Mouse (Mus musculus) stomach, embryonic 15.5 days (tissue): ENCODE measurements at regions not wholly inside any gene's neighbourhood (a gene's known extent, or its start where the extent isn't known, plus 50 kb on each side); places are given as distances from the start of the nearest gene placed in this dataset.
A peak's percentile ranks its signal among the peaks of the same experiment; 100 is the strongest.

Source experiments
- ATAC-seq: fragments of 200-750 bp; cut with Nextera tagmentation; 2 replicates; pipeline ENCODE4 v1.8.0; 2017; ENCODE audit warnings: low read depth, moderate number of reproducible peaks, moderate TSS enrichment; ENCODE audit not compliant: insufficient read depth, low FRiP score
- H3K27ac ChIP-seq: fragments of 300-500 bp; sonication (generic); 2 replicates; pipeline ENCODE4 v1.5.1; 2015; ENCODE audit warnings: mild to moderate bottlenecking, inconsistent platforms
- H3K27me3 ChIP-seq: fragments of 300-500 bp; sonication (generic); replicated peaks from 2 replicates; pipeline ENCODE4 v1.6.1; 2015; ENCODE audit warnings: inconsistent platforms
- H3K36me3 ChIP-seq: fragments of 300-500 bp; sonication (generic); 2 replicates; pipeline ENCODE4 v1.6.1; 2015; ENCODE audit warnings: inconsistent platforms
- H3K4me1 ChIP-seq: fragments of 300-500 bp; sonication (generic); 2 replicates; pipeline ENCODE4 v1.6.1; 2015; ENCODE audit warnings: inconsistent platforms
- H3K4me2 ChIP-seq: fragments of 300-500 bp; sonication (generic); 2 replicates; pipeline ENCODE4 v1.6.1; 2015; ENCODE audit warnings: mild to moderate bottlenecking, inconsistent platforms
- H3K4me3 ChIP-seq: fragments of 300-500 bp; sonication (generic); replicated peaks from 2 replicates; pipeline ENCODE4 v1.5.1; 2015; ENCODE audit warnings: inconsistent platforms
- H3K9ac ChIP-seq: fragments of 300-500 bp; sonication (generic); 2 replicates; pipeline ENCODE4 v1.6.1; 2015; ENCODE audit warnings: inconsistent platforms
- H3K9me3 ChIP-seq: fragments of 300-500 bp; sonication (generic); 2 replicates; pipeline ENCODE4 v1.6.1; 2016; ENCODE audit warnings: inconsistent platforms
- WGBS: fragments of 180-500 bp; shearing (Covaris S2); methylation state at CpG from one replicate; pipeline ENCODE4 v1.1.7; 2015; 5-methylcytosine and 5-hydroxymethylcytosine counted together

DNA sequence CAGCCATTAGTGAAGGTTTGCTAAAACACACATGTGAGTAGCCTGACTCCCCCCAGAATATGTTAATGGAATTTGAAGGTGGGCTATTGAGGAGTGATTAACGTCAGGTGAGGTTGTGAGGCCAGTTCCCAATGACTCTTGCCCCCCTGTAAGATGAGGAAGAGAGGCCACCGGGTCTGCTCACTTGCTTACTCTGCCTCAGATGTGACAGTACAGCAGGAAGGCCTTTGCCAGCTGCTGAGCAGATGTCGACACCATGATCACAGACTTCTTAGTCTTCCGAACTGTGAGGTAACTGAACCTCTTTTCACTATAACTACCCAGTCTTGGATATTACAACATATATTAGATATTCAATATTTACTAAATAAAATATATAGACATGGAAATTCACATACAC is 127.4 kb downstream of the Kdr start:
- H3K36me3 ChIP-seq, result no peaks in the 10 kb centered on the region
- no peak overlapping the region for H3K4me3 ChIP-seq
- ATAC-seq, result no peak
- 67% methylated on average over 4 of the region's 4 CpGs for WGBS
- H3K27me3 ChIP-seq, result no peaks in the 10 kb centered on the region
- no peak overlapping the region for H3K4me2 ChIP-seq
- no peak overlapping the region for H3K9ac ChIP-seq
- H3K9me3 ChIP-seq, result no peaks in the 10 kb centered on the region
- H3K4me1 ChIP-seq, result no peaks in the 10 kb centered on the region
- H3K27ac ChIP-seq, result no peak overlapping the region

DNA sequence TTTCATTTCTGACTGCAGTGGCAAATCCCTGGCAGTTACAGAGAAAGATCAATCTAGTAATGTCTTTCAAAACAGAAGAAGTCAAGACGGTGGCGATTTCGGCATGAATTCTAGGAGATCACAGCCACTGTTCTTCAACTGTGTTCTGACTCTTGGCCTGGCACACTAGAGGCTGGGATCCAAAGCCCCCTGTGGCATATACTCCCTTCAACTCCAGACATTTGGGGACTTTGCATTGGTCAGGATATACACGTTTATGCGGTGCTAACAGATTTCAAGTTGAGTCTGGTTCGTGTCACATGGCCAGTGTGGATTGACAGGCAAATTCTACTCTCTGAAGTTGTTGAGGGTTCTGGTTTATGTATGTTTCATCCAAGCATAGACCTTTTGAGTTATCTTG is 130.3 kb downstream of the Kdr start:
- H3K9me3 ChIP-seq, result no peaks in the 10 kb centered on the region
- no peak overlapping the region for H3K4me2 ChIP-seq
- no peaks in the 10 kb centered on the region for H3K27me3 ChIP-seq
- H3K27ac ChIP-seq, result no peak overlapping the region
- 88% methylated on average over 6 of the region's 6 CpGs for WGBS
- no peaks in the 10 kb centered on the region for H3K36me3 ChIP-seq
- H3K9ac ChIP-seq, result no peak overlapping the region
- H3K4me1 ChIP-seq, result no peaks in the 10 kb centered on the region
- no peak for ATAC-seq
- H3K4me3 ChIP-seq, result no peak overlapping the region

DNA sequence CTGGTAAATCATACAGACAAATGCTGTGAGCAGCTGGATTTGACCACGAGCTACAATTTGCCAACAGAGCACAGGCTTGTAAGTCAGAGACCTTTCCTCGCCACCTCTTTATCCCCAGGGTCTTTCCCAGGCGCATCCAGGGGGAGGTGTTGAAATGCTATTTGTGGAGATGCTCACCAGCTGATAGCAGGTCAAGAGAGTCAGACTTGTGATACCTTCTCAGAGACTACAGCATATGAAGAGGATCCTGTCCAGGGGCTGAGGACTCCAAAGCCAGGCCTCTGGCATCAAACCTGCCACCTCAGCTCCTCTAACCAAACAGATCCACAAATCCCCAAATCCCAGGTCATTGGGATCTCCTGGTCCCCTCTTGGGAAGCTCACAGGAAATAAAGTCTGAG is 130.9 kb downstream of the Kdr start:
- WGBS, result 79% methylated on average over 3 of the region's 3 CpGs
- no peak for ATAC-seq
- Histone ChIP-seq H3K36me3 (no peaks in the 10 kb centered on the region), H3K27ac (no peak overlapping the region), H3K9me3 (no peaks in the 10 kb centered on the region), H3K27me3 (no peaks in the 10 kb centered on the region), H3K9ac (no peak overlapping the region), H3K4me2 (no peak overlapping the region), H3K4me3 (no peak overlapping the region), H3K4me1 (no peaks in the 10 kb centered on the region)

DNA sequence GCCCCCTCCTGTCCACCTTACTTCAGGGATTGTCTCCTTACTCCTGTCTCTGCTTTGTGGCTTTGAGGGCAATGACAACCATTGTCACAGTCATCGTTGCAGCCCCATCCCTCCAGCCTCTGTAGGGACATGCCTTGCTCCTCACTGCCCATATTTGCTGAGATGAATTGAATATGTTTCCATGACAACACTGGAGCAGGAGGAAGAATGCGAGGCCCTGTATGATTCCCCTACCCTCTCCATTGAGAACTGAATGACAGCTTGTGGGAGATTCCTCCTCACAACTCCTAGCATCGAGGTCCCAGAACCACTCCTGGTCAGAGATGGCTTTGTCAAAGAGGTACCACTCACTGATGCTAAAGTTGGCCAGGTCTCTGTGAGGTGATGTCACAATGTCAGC is 132.2 kb downstream of the Kdr start:
- WGBS, result 73% methylated on average over 3 of the region's 3 CpGs
- no peak overlapping the region for H3K4me2 ChIP-seq

DNA sequence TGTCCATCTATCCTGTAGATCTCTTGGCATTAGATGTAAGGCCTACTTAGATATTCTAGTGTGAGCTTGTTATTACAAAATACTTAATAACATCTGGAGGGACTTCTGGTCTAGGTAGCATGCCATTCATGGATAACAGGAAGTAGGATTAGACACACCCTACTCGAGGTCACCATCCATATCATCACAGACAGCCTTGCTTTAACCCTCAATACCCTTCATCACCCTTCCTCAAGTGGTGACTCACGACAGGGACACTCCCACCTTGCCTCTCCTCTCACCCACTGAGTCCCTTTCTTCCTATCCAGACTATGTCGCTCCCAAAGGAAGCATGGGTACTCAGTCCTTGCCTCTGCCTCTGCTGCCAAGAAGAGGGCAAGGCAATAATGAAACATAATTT is 134.5 kb downstream of the Kdr start:
- no peak for ATAC-seq
- Histone ChIP-seq H3K27ac (no peak overlapping the region), H3K9me3 (no peaks in the 10 kb centered on the region), H3K27me3 (no peaks in the 10 kb centered on the region), H3K4me3 (no peak overlapping the region), H3K9ac (no peak overlapping the region), H3K4me2 (no peak overlapping the region), H3K4me1 (no peaks in the 10 kb centered on the region), H3K36me3 (no peaks in the 10 kb centered on the region)
- 72% methylated on average over 3 of the region's 3 CpGs for WGBS

More for the DNA sequence above, 132.2 kb downstream of the Kdr start:
- H3K4me1 ChIP-seq, result no peaks in the 10 kb centered on the region
- no peaks in the 10 kb centered on the region for H3K9me3 ChIP-seq
- no peak overlapping the region for H3K27ac ChIP-seq
- H3K36me3 ChIP-seq, result no peaks in the 10 kb centered on the region
- no peak overlapping the region for H3K4me3 ChIP-seq
- H3K27me3 ChIP-seq, result no peaks in the 10 kb centered on the region
- no peak for ATAC-seq
- H3K9ac ChIP-seq, result no peak overlapping the region

DNA sequence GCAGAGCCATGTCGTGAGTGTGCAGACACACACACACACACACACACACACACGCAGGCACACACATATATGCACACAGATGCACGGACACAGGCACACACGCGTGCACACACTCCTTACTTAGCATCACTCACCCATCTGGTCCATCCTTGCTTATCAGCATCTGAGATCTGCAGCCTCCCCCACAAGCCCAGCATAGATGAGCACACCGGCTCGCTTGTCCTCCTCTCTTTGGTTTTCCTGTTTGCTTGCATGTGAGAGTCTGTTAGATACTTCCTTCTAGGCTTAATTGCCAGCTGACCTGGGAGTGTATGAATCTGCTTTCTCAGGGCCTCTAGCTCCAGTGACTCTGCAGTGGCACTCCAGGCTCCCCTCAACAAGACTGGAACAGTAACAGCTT is 137.8 kb downstream of the Kdr start:
- Histone ChIP-seq H3K9me3 (no peaks in the 10 kb centered on the region), H3K9ac (no peak overlapping the region), H3K36me3 (no peaks in the 10 kb centered on the region), H3K4me2 (no peak overlapping the region), H3K4me1 (peaks cover 2% of the 10 kb centered on the region; the same call in 1 of the 2 replicates), H3K27ac (no peak overlapping the region), H3K27me3 (no peaks in the 10 kb centered on the region), H3K4me3 (no peak overlapping the region)
- WGBS, result 74% methylated on average over 7 of the region's 7 CpGs
- no peak for ATAC-seq

DNA sequence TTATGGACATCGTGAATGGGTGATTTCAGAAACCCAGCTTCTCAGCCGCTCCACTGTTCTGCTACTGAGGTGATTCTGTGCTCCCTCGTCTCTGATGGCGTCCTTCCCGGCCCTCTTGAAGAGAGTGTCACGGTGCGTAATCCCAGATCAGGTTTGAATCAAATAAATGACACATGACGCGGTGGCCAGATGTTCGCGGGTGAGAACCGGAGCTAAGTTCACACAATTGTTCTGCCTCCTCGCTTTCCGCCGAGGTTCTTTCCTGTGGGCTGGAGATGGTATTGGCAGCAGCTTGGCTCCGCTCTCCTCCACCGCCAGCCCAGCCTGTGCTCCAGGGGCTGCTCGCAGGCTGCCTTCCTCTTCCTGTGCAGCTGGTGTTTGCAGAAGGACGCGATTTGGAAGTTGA is 142.7 kb downstream of the Kdr start:
- peak; percentile 57; the same call in 1 of the 2 replicates for ATAC-seq

DNA sequence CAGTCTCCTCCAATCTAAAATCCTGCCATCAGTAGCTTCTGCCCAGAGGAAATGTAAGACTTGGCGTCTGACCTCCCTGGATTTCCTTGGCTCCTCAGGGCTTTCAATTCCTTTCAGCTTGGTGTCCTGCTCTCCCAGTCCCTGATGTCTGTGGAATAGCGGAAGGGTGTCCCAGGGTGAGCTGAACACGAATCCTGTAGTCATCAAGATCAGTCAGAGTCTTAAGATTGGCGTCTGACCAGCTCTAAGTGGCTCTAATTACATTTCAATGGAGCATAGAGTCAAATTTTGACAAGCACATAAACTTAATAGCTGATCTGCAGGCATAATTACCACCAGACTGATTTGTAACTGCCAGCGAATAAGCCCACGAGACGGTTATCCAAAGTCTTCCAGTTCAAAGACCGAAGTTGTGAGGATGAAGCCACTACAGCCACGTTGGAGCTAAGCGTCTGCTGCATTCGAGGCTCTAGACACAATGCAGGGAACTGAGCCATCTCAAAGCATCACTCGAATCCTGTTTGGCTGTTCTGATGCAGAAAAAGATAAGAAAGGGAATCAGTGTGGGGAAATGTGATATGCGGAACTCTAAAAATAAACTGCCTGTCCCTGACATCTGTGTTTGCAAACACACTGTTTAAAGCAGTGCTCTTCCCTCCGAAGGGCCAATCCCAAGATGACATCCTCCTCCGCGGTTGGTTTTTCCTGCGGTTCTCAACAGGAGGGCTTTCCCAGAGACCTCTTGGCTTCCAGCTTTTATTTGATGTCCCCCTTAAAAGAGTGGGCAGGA is 143.3 kb downstream of the Kdr start:
- peak overlapping the region; percentile 13; the same call in 1 of the 2 replicates for H3K27ac ChIP-seq
- no peaks in the 10 kb centered on the region for H3K27me3 ChIP-seq
- H3K9me3 ChIP-seq, result no peaks in the 10 kb centered on the region
- H3K36me3 ChIP-seq, result no peaks in the 10 kb centered on the region
- H3K4me2 ChIP-seq, result peak overlapping the region; percentile 51
- 49% methylated on average over 17 of the region's 17 CpGs for WGBS
- peaks cover 9% of the 10 kb centered on the region for H3K4me1 ChIP-seq
- no peak overlapping the region for H3K9ac ChIP-seq
- ATAC-seq, result no peak
- peak overlapping the region; percentile 23 for H3K4me3 ChIP-seq

More for the DNA sequence above, 142.7 kb downstream of the Kdr start:
- Histone ChIP-seq H3K4me3 (peak overlapping the region; percentile 23), H3K27me3 (no peaks in the 10 kb centered on the region), H3K36me3 (no peaks in the 10 kb centered on the region), H3K4me1 (peaks cover 4% of the 10 kb centered on the region; the same call in 1 of the 2 replicates), H3K4me2 (peak overlapping the region; percentile 51), H3K9ac (no peak overlapping the region), H3K27ac (peak overlapping the region; percentile 13; the same call in 1 of the 2 replicates), H3K9me3 (no peaks in the 10 kb centered on the region)
- WGBS, result 28% methylated on average over 20 of the region's 20 CpGs

DNA sequence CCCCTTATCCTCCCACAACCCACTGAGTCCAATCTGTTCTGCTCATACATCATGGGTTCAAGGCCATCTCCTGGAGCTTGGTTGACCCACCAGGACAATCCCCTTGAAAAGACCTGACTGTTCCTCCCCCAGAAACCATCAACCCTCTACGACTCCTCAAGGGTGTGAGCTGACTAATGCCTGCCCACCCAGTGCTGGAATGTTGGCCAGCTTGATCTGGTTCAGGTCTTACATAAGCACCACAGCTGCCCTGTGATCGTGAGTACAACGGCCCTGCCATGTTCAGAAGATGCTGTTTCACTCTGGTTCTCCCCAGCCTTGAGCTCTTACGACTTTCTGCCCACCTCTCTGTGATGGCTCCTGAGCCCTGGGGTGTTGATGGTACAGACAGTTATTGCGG is 145.9 kb downstream of the Kdr start:
- WGBS, result 82% methylated on average over 5 of the region's 5 CpGs
- no peak overlapping the region for H3K4me2 ChIP-seq

DNA sequence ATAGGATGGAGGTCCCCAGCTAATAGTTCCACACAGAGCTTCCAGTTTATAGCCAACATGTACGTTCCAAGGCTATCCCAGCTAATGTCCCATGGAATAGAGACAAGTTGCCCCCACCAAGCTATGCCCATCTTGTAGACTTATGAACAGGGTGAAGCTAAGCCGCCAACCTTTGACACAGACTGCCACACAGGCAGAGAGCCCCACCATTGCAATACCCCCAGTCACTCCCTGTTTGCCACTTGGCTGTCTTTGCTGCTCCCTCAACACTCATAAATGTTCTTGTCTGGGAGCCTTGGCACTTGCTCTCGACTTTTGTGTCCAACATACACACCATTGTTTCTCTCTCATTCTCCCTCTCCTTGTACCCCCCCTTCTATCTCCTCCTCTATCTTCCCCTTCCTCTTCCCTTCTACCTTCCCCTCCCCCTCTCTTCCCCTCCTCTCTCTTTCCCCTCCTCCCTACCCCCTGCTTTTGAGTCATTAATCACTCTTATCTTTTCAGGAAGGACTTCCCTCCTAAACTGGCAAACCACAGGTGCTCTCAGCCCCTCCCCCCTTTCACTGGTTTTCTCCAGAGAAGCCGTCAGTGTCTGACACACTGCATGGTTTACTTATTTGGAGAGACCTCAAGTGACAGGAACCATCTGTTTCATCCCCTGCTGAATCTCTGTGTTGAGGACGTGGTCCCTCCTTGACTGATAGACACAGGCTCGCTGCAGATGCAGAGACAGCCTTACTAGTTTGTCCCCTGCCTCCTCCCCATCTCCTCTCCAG is 148.2 kb downstream of the Kdr start:
- Histone ChIP-seq H3K27ac (no peak overlapping the region), H3K9me3 (no peaks in the 10 kb centered on the region), H3K4me3 (no peak overlapping the region), H3K27me3 (no peaks in the 10 kb centered on the region), H3K4me2 (no peak overlapping the region), H3K9ac (no peak overlapping the region), H3K4me1 (peaks cover 8% of the 10 kb centered on the region), H3K36me3 (no peaks in the 10 kb centered on the region)
- peak; percentile 11; the same call in 1 of the 2 replicates for ATAC-seq
- WGBS, result 33% methylated on average over 6 of the region's 6 CpGs

More for the DNA sequence above, 145.9 kb downstream of the Kdr start:
- no peak overlapping the region for H3K4me3 ChIP-seq
- no peak overlapping the region for H3K27ac ChIP-seq
- H3K4me1 ChIP-seq, result peaks cover 11% of the 10 kb centered on the region
- no peaks in the 10 kb centered on the region for H3K27me3 ChIP-seq
- H3K9ac ChIP-seq, result no peak overlapping the region
- no peaks in the 10 kb centered on the region for H3K9me3 ChIP-seq
- ATAC-seq, result no peak
- H3K36me3 ChIP-seq, result no peaks in the 10 kb centered on the region

DNA sequence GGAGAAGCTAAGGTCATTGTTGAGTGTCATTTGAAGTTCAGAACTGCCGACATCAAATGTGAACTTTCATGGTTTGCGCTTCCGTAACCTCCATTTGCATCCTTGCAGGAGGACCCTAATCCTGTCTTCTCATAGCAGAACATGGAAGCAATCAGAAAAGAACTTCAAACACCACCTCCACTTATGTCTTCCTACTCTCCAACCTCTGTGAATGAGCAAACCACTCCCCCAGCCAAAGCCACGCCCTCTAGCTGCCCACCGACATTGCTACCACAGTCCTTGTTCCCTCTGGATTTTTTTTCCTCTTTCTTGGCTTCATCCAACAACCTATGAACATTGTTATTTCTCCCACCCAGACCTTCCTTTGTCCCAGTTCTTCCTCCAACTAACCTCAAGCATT is 149.9 kb downstream of the Kdr start:
- WGBS, result 83% methylated on average over 5 of the region's 5 CpGs
- H3K27ac ChIP-seq, result no peak overlapping the region
- no peaks in the 10 kb centered on the region for H3K9me3 ChIP-seq
- no peak overlapping the region for H3K9ac ChIP-seq
- no peak overlapping the region for H3K4me2 ChIP-seq
- H3K27me3 ChIP-seq, result no peaks in the 10 kb centered on the region
- no peak for ATAC-seq
- H3K4me3 ChIP-seq, result no peak overlapping the region
- H3K36me3 ChIP-seq, result no peaks in the 10 kb centered on the region
- H3K4me1 ChIP-seq, result peaks cover 8% of the 10 kb centered on the region
